Mouse (Mus musculus) forebrain, embryonic 10.5 days (tissue): ENCODE results near the gene P3h1. TPM values are rescaled to one million over a fixed set of nuclear protein-coding genes. Genes with fewer than 3 reads are reported as not detected.

ENCODE experiments used
- DNase-seq: peaks from one replicate; pipeline ENCODE4 v3.0.0-alpha.2; 2017; ENCODE audit warnings: low spot score; ENCODE audit errors: extremely low spot score
- H3K27ac ChIP-seq: fragments of 300-500 bp; sonication (generic); 2 replicates; pipeline ENCODE4 v1.5.1; 2016; ENCODE audit warnings: mild to moderate bottlenecking
- H3K27me3 ChIP-seq: fragments of 300-500 bp; sonication (generic); 2 replicates; pipeline ENCODE4 v1.6.1; 2016; ENCODE audit warnings: mild to moderate bottlenecking; ENCODE audit not compliant: poor library complexity, severe bottlenecking
- H3K36me3 ChIP-seq: fragments of 300-500 bp; sonication (generic); replicated peaks from 2 replicates; pipeline ENCODE4 v1.6.1; 2016; ENCODE audit warnings: mild to moderate bottlenecking, moderate library complexity
- H3K4me1 ChIP-seq: fragments of 300-500 bp; sonication (generic); 2 replicates; pipeline ENCODE4 v1.6.1; 2016
- H3K4me3 ChIP-seq: fragments of 300-500 bp; sonication (generic); 2 replicates; pipeline ENCODE4 v1.5.1; 2016; ENCODE audit warnings: mild to moderate bottlenecking, moderate library complexity
- H3K9me3 ChIP-seq: fragments of 300-500 bp; sonication (generic); 2 replicates; pipeline ENCODE4 v1.6.1; 2016; ENCODE audit warnings: mild to moderate bottlenecking, moderate library complexity
- WGBS: fragments of 180-500 bp; shearing (Covaris S2); methylation state at CpG from one replicate; pipeline ENCODE4 v1.1.7; 2016; 5-methylcytosine and 5-hydroxymethylcytosine counted together
- polyA plus RNA-seq: library from polyadenylated mRNA; unstranded; fragments of >200 nt; fragmentation: Nextera tagmentation; extraction: Ambion mirVana; gene quantifications from 2 replicates; pipeline ENCODE4 v1.2.1, GENCODE M21; 2016

The P3h1 gene
- polyA plus RNA-seq, 1 experiment from 2014 or later: 13.4 TPM

DNA sequence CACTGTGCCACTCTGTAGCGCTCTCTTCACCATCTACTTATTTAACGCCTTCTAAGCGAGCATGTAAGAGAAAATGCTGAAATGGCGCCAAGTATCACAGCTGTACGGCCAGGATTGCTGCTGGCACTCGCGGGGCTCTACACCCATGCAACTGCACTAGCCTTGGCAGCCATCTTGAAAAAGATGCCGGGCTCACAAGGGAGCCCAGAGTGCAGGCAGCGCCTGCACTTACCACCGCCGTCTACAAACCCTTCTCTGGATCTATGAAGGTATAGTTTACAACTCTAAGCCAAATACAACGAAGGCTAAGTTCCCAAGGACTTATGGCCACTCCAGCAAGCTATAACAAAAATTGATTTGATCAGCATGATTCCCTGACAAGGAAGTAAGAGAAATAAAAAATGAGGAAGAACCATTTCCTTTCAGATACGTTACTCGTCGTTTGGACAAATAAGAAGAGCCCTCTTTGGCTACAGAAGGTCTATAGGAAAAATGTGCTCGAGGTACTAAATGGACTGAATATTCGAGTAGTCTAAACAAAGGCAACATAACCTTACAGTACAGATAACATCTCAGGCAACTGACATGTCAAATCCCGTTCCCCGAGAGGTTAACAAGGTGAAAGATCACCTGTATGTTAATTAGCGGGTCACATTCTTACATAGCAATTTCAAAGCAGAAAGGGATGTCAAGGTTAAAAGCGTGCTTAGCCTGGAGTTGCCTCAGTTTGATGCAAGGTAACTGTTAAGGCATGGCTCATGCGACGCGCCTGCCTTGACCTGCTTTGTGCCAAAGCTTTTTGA is 60.3 kb downstream of the P3h1 start:
- 5% methylated on average over 24 of the region's 24 CpGs for WGBS
- peak overlapping the region; percentile 98 for H3K4me3 ChIP-seq
- peaks cover 5% of the 10 kb centered on the region; the same call in 1 of the 2 replicates for H3K9me3 ChIP-seq
- no peaks in the 10 kb centered on the region for H3K27me3 ChIP-seq
- H3K27ac ChIP-seq: peak overlapping the region; percentile 98
- DNase-seq: peak; percentile 40
- H3K4me1 ChIP-seq: peaks cover 36% of the 10 kb centered on the region
- H3K36me3 ChIP-seq: peaks cover 48% of the 10 kb centered on the region

DNA sequence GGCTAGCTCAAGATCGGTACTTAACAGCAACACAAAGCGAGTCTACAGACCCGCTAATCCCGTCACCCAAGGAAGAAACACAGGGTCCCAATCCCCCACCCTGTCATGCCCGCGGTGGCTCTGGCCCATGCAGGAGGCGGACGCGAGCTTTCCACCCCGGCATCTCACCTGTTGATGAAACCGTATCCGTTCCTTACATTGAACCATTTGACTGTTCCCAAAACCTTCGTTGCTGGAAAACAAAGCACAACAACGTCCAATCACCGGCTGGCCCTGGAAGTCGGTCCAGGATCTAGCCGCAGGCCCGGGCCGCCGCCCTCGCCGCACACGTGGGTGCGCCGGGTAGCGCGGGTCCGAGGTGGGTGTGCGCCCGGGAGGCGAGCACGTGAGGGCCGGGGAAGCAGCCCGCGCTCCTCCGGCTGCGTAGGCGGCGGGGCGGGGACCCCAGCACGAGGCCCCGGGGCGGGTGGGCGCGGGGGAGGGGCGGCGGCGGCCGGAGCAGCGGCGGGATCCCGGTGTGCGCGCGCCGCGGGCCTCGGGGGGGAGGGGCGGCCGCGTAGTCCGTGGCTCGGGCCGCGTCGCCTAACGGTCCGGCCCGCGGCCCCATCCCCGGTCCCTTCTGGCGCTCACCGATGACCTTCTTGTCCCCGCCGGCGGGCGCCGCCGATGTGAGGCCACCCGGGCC is 61.0 kb downstream of the P3h1 start:
- Histone ChIP-seq H3K4me1 (peaks cover 36% of the 10 kb centered on the region), H3K36me3 (peaks cover 40% of the 10 kb centered on the region), H3K27ac (peak overlapping the region; percentile 98), H3K9me3 (peaks cover 5% of the 10 kb centered on the region; the same call in 1 of the 2 replicates), H3K27me3 (no peaks in the 10 kb centered on the region), H3K4me3 (peak overlapping the region; percentile 98)
- DNase-seq: peak; percentile 40
- under 1% methylated on average over 80 of the region's 80 CpGs for WGBS

DNA sequence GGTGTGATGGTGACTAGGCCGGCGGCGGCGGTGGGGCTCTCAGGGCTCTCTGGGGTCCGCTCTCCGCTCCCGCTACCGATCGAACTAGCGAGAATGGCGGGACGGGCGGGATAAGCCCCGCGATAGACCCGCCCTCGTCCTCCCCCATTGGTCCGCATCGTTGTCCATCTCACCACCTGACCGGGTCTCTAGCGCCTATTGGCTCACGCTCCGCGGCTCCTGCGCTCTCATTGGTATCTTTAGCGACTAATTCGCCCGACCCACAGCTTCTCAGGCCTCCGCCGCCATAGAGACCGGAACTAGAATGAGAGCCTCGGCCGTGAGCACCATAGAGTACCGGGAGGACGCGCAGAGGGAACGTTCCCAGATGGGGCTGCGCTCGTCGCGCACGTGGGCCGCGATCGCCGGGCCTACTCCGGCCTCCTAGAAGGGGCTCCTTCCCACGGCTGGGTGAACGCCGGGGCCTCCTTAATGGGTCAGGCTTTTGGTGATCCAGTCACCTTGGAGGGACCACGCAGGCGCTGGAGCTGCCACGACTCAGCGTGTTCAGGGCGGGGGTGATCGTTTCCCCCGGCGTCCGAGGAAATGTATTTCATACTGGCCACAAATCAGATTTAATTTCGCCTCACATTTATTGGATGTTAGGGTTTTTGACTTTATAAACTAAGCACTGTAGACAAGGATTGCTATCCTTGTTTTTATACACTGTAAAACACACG is 61.9 kb downstream of the P3h1 start, which contains the start of gene Ybx1:
Gene Ybx1 (minus strand): TSS at position 190 of the 719 bp plus-strand sequence.
- Histone ChIP-seq H3K27ac (peak within 1 kb of the TSS; percentile 98), H3K4me1 (peaks cover 34% of the 10 kb centered on the region), H3K4me3 (peak within 1 kb of the TSS; percentile 98), H3K36me3 (peaks cover 33% of the 10 kb centered on the region), H3K27me3 (no peaks in the 10 kb centered on the region), H3K9me3 (peaks cover 5% of the 10 kb centered on the region; the same call in 1 of the 2 replicates)
- peak; percentile 98 for DNase-seq
- WGBS: under 1% methylated on average over 61 of the region's 61 CpGs

DNA sequence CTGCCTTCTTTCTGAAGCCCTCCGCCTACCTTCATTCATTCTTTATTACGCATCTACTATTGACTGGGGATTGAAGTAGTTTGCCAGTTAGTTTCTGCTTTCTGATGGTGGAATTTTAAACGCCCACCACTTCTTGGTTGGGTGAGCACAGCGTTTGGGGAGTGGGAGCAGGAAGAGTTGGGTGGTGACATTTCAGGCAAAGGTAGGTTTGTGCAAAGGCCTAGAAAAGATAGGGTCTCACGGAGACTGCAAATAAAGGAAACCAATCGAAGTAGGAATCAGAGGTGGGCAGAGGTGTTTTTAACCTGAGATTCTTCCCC is 62.4 kb downstream of the P3h1 start:
- H3K9me3 ChIP-seq: peaks cover 5% of the 10 kb centered on the region; the same call in 1 of the 2 replicates
- 10% methylated on average over 6 of the region's 6 CpGs for WGBS
- no peaks in the 10 kb centered on the region for H3K27me3 ChIP-seq
- H3K27ac ChIP-seq: peak overlapping the region; percentile 98
- H3K36me3 ChIP-seq: peaks cover 28% of the 10 kb centered on the region
- no peak for DNase-seq
- H3K4me3 ChIP-seq: peak overlapping the region; percentile 98
- peaks cover 34% of the 10 kb centered on the region for H3K4me1 ChIP-seq

DNA sequence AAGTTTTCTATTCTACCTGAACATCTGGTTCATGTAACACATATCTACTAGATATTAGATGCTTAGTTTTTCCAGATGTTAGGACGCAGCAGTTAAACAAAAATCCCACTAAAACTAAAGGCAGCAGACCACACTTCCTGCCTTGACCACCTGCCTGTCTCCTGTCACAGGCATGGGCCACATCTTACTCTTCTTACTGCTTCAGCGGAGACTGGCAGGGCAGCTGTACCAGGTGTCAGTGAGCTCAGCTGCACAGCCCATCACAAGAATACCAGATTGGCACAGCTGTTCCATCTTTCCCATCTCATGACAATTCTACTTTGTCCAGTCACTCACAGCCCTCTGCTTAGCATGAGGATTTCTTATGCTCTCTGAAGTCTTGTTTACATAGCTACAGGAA is 64.6 kb downstream of the P3h1 start:
- Histone ChIP-seq H3K36me3 (peaks cover 15% of the 10 kb centered on the region), H3K27ac (no peak overlapping the region), H3K9me3 (peaks cover 5% of the 10 kb centered on the region; the same call in 1 of the 2 replicates), H3K4me3 (no peak overlapping the region), H3K27me3 (no peaks in the 10 kb centered on the region), H3K4me1 (peaks cover 14% of the 10 kb centered on the region)
- no peak for DNase-seq
- 88% methylated on average over 2 of the region's 2 CpGs for WGBS

Other genes with a start within 250 kb of the P3h1 start
- 204 and 222 TPM in 2 replicates for gene Slc2a1, start 124.2 kb upstream of the P3h1 start, polyA plus RNA-seq
- gene Zfp691, start 58.7 kb upstream of the P3h1 start, polyA plus RNA-seq: 10.5 and 10.6 TPM in 2 replicates
- gene Ermap, start 42.9 kb upstream of the P3h1 start, polyA plus RNA-seq: 9.8 and 12.3 TPM in 2 replicates
- gene Svbp, start 37.6 kb upstream of the P3h1 start, polyA plus RNA-seq: 126 and 138 TPM in 2 replicates
- not detected in 2 replicates for gene Tmem269, start 14.7 kb upstream of the P3h1 start, polyA plus RNA-seq
- 32.7 and 41.6 TPM in 2 replicates for gene AU022252, start 203 bp upstream of the P3h1 start, polyA plus RNA-seq
- gene Cldn19, start 22.5 kb downstream of the P3h1 start, polyA plus RNA-seq: 0.16 TPM in 1 of 2 replicates, not detected in the other
- gene Ybx1, start 61.7 kb downstream of the P3h1 start, polyA plus RNA-seq: 929 and 1,023 TPM in 2 replicates
- 156 and 159 TPM in 2 replicates for gene Ppih, start 87.6 kb downstream of the P3h1 start, polyA plus RNA-seq
- 7.0 and 8.1 TPM in 2 replicates for gene Ccdc30, start 182.6 kb downstream of the P3h1 start, polyA plus RNA-seq
- gene Ppcs, start 189.5 kb downstream of the P3h1 start, polyA plus RNA-seq: 30.2 and 31.4 TPM in 2 replicates
- 0.25 and 0.31 TPM in 2 replicates for gene Zmynd12, start 189.9 kb downstream of the P3h1 start, polyA plus RNA-seq